Mouse (Mus musculus) liver, adult 2 months (tissue): ENCODE results near the gene Pcnp.

Experiments
- CTCF ChIP-seq: fragments of 200-500 bp; IDR thresholded peaks from 2 replicates; pipeline ENCODE4 v1.5.1; 2011; ENCODE audit warnings: low read depth, low read length, control low read depth
- POLR2A ChIP-seq: fragments of 200-500 bp; IDR thresholded peaks from 2 replicates; pipeline ENCODE4 v1.6.1; 2011; ENCODE audit warnings: low read length, control low read depth; ENCODE audit not compliant: insufficient read depth; ENCODE audit errors: extremely low read depth

- TF ChIP-seq CTCF (peak; percentile 4; the same call in 1 of the 2 replicates), POLR2A (no peak)
Observed at GRCm38 (mm10) chr16:56064334-56064990, 34.9 kb upstream of the Pcnp start.
